Mouse (Mus musculus) heart, embryonic 11.5 days (tissue): ENCODE data around the gene Uqcrh. TPM values are rescaled to one million over a fixed set of nuclear protein-coding genes. Genes with fewer than 3 reads are reported as not detected.

Experiments used
- ATAC-seq: fragments of 200-750 bp; cut with Nextera tagmentation; replicated peaks from 2 replicates; pipeline ENCODE4 v1.8.0; 2017; ENCODE audit warnings: moderate library complexity; ENCODE audit not compliant: insufficient number of reproducible peaks, low FRiP score, low TSS enrichment
- H3K27ac ChIP-seq: fragments of 300-500 bp; sonication (generic); 2 replicates; pipeline ENCODE4 v1.5.1; 2014; ENCODE audit warnings: mild to moderate bottlenecking, low read depth, low read length
- H3K27me3 ChIP-seq: fragments of 300-500 bp; sonication (generic); 2 replicates; pipeline ENCODE4 v1.6.1; 2014; ENCODE audit warnings: mild to moderate bottlenecking, low read length, mixed read lengths; ENCODE audit not compliant: control insufficient read depth, insufficient read depth
- H3K36me3 ChIP-seq: fragments of 300-500 bp; sonication (generic); 2 replicates; pipeline ENCODE4 v1.6.1; 2014; ENCODE audit warnings: mild to moderate bottlenecking, low read length, moderate library complexity, mixed read lengths; ENCODE audit not compliant: control insufficient read depth, insufficient read depth
- H3K4me1 ChIP-seq: fragments of 300-500 bp; sonication (generic); 2 replicates; pipeline ENCODE4 v1.6.1; 2014; ENCODE audit warnings: low read length; ENCODE audit not compliant: control insufficient read depth, insufficient read depth
- H3K4me2 ChIP-seq: fragments of 300-500 bp; sonication (generic); 2 replicates; pipeline ENCODE4 v1.6.1; 2014; ENCODE audit warnings: mild to moderate bottlenecking, moderate library complexity
- H3K4me3 ChIP-seq: fragments of 300-500 bp; sonication (generic); 2 replicates; pipeline ENCODE4 v1.5.1; 2014; ENCODE audit warnings: low read depth, low read length
- H3K9ac ChIP-seq: fragments of 300-500 bp; sonication (generic); 2 replicates; pipeline ENCODE4 v1.6.1; 2014; ENCODE audit warnings: mild to moderate bottlenecking, low read depth, low read length, moderate library complexity
- H3K9me3 ChIP-seq: fragments of 300-500 bp; sonication (generic); replicated peaks from 2 replicates; pipeline ENCODE4 v1.6.1; 2016; ENCODE audit warnings: low read length; ENCODE audit not compliant: control insufficient read depth
- WGBS: fragments of 180-500 bp; shearing (Covaris S2); extraction: QIAGEN DNeasy Blood & Tissue Kit; methylation state at CpG from one replicate; pipeline ENCODE4 v1.1.7; 2014; ENCODE audit not compliant: insufficient replicate concordance; 5-methylcytosine and 5-hydroxymethylcytosine counted together
- polyA plus RNA-seq: library from polyadenylated mRNA; unstranded; fragments of >200 nt; fragmentation: Nextera tagmentation; extraction: Ambion mirVana; gene quantifications from 2 replicates; pipeline ENCODE4 v1.2.1, GENCODE M21; 2014

Uqcrh gene
- polyA plus RNA-seq, 1 experiment from 2014 or later = 941 TPM

GRCm38 (mm10) chr4:116047681-116048080 lies 27.2 kb downstream of the Uqcrh start:
- Histone ChIP-seq H3K27me3 (no peaks in the 10 kb centered on the region), H3K4me1 (peaks cover 4% of the 10 kb centered on the region; the same call in 1 of the 2 replicates), H3K4me3 (no peak overlapping the region), H3K4me2 (no peak overlapping the region), H3K9ac (no peak overlapping the region), H3K27ac (no peak overlapping the region), H3K36me3 (peaks cover 2% of the 10 kb centered on the region; the same call in 1 of the 2 replicates), H3K9me3 (no peaks in the 10 kb centered on the region)
- no peak for ATAC-seq
- WGBS = 89% methylated on average over 1 of the region's 1 CpGs

GRCm38 (mm10) chr4:116046604-116047003 lies 28.3 kb downstream of the Uqcrh start:
- no peak overlapping the region for H3K4me2 ChIP-seq
- no peak overlapping the region for H3K4me3 ChIP-seq
- H3K27ac ChIP-seq = no peak overlapping the region
- H3K9me3 ChIP-seq = no peaks in the 10 kb centered on the region
- H3K36me3 ChIP-seq = peaks cover 4% of the 10 kb centered on the region; the same call in 1 of the 2 replicates
- no peak overlapping the region for H3K9ac ChIP-seq
- H3K27me3 ChIP-seq = no peaks in the 10 kb centered on the region
- ATAC-seq = no peak
- H3K4me1 ChIP-seq = no peaks in the 10 kb centered on the region
- WGBS = 69% methylated on average over 2 of the region's 2 CpGs

GRCm38 (mm10) chr4:116042186-116042585 lies 32.7 kb downstream of the Uqcrh start:
- Histone ChIP-seq H3K36me3 (peaks cover 4% of the 10 kb centered on the region; the same call in 1 of the 2 replicates), H3K4me3 (no peak overlapping the region), H3K9me3 (no peaks in the 10 kb centered on the region), H3K27me3 (no peaks in the 10 kb centered on the region), H3K4me1 (no peaks in the 10 kb centered on the region), H3K27ac (no peak overlapping the region), H3K4me2 (no peak overlapping the region), H3K9ac (no peak overlapping the region)
- no peak for ATAC-seq
- WGBS = 71% methylated on average over 3 of the region's 3 CpGs

- H3K4me1 ChIP-seq = no peaks in the 10 kb centered on the region
- no peaks in the 10 kb centered on the region for H3K9me3 ChIP-seq
- no peak overlapping the region for H3K27ac ChIP-seq
- no peak for ATAC-seq
- H3K4me3 ChIP-seq = no peak overlapping the region
- H3K9ac ChIP-seq = no peak overlapping the region
- H3K4me2 ChIP-seq = no peak overlapping the region
- no peaks in the 10 kb centered on the region for H3K27me3 ChIP-seq
- WGBS = 78% methylated on average over 2 of the region's 2 CpGs
- peaks cover 4% of the 10 kb centered on the region; the same call in 1 of the 2 replicates for H3K36me3 ChIP-seq
Measured at GRCm38 (mm10) chr4:116040466-116040865, 34.4 kb downstream of the Uqcrh start.

- WGBS = 84% methylated on average over 5 of the region's 5 CpGs
- no peaks in the 10 kb centered on the region for H3K9me3 ChIP-seq
- H3K36me3 ChIP-seq = peaks cover 5% of the 10 kb centered on the region
- no peak overlapping the region for H3K4me3 ChIP-seq
- no peaks in the 10 kb centered on the region for H3K4me1 ChIP-seq
- no peak overlapping the region for H3K27ac ChIP-seq
- H3K9ac ChIP-seq = no peak overlapping the region
- no peak overlapping the region for H3K4me2 ChIP-seq
- H3K27me3 ChIP-seq = no peaks in the 10 kb centered on the region
- ATAC-seq = no peak
Measured at GRCm38 (mm10) chr4:116033374-116033773, 41.5 kb downstream of the Uqcrh start.

GRCm38 (mm10) chr4:116032906-116033305 lies 42.0 kb downstream of the Uqcrh start:
- H3K4me2 ChIP-seq = no peak overlapping the region
- H3K36me3 ChIP-seq = peaks cover 5% of the 10 kb centered on the region
- no peaks in the 10 kb centered on the region for H3K4me1 ChIP-seq
- no peak for ATAC-seq
- no peak overlapping the region for H3K9ac ChIP-seq
- H3K27me3 ChIP-seq = no peaks in the 10 kb centered on the region
- no peaks in the 10 kb centered on the region for H3K9me3 ChIP-seq
- WGBS = 87% methylated on average over 9 of the region's 9 CpGs
- no peak overlapping the region for H3K27ac ChIP-seq
- H3K4me3 ChIP-seq = no peak overlapping the region

- Histone ChIP-seq H3K4me3 (peak within 1 kb of the TSS; percentile 69), H3K4me2 (peak within 1 kb of the TSS; percentile 99), H3K27me3 (peaks cover 71% of the 10 kb centered on the region), H3K9me3 (no peaks in the 10 kb centered on the region), H3K9ac (peak within 1 kb of the TSS; percentile 62; the same call in 1 of the 2 replicates), H3K36me3 (no peaks in the 10 kb centered on the region), H3K4me1 (peaks cover 3% of the 10 kb centered on the region; the same call in 1 of the 2 replicates), H3K27ac (no peak within 1 kb of the TSS)
- peak; percentile 14; the same call in 1 of the 2 replicates for ATAC-seq
- WGBS = 8% methylated on average over 18 of the region's 18 CpGs
Measured at GRCm38 (mm10) chr4:116017902-116018746, 56.7 kb downstream of the Uqcrh start, which contains the start of gene Faah. Faah (minus strand) TSS chr4:116017926.

GRCm38 (mm10) chr4:116017300-116017901 lies 57.5 kb downstream of the Uqcrh start:
- ATAC-seq = peak; percentile 80
- H3K4me1 ChIP-seq = peaks cover 3% of the 10 kb centered on the region; the same call in 1 of the 2 replicates

More at GRCm38 (mm10) chr4:116017300-116017901, 57.5 kb downstream of the Uqcrh start:
- Histone ChIP-seq H3K9ac (peak overlapping the region; percentile 62; the same call in 1 of the 2 replicates), H3K9me3 (no peaks in the 10 kb centered on the region), H3K27me3 (peaks cover 71% of the 10 kb centered on the region), H3K4me3 (peak overlapping the region; percentile 69), H3K4me2 (peak overlapping the region; percentile 99), H3K36me3 (no peaks in the 10 kb centered on the region), H3K27ac (no peak overlapping the region)
- WGBS = under 1% methylated on average over 60 of the region's 60 CpGs
